Mouse (Mus musculus) urinary bladder, postnatal 25 days (tissue): Measurements from ENCODE around the gene Poc1a.

Experiments used
- DNase-seq: peaks from one replicate; pipeline ENCODE4 v3.0.0; 2022; ENCODE audit warnings: low spot score

Gene Poc1a

DNA sequence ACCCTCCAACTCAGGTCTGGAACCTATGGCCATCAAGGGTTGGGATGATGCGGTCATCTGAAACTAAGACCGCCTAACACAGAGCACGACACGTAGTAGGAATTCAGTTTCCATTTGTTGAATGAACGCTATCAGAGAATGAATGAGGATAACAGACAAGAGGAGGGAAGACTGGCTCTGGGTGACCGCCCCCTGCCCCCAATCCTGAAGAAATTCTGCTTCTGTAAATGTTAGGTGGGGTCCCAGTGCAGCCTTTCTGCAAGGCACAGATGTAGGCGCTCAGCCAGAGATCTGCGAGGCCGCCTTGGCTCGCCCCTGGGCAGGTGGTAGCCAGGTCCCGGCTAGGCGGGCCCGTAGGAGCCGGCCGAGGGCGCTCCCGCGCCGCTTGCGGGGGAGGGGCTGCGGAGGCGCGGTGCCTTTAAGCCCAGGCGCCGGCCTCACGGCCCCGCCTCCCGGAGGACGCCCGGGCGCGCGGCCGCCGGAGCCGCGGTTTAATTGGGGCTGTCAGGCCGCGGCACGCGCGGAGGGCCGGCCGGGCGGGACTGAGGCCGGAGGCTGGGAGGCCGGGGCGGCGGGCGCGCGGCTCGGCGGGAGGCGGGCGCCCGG lies 87.4 kb downstream of the Poc1a start, which contains the start of gene Dusp7:
Gene Dusp7 (plus strand): TSS at position 521 of the 606 bp plus-strand sequence.
- peak; percentile 84 for DNase-seq

DNA sequence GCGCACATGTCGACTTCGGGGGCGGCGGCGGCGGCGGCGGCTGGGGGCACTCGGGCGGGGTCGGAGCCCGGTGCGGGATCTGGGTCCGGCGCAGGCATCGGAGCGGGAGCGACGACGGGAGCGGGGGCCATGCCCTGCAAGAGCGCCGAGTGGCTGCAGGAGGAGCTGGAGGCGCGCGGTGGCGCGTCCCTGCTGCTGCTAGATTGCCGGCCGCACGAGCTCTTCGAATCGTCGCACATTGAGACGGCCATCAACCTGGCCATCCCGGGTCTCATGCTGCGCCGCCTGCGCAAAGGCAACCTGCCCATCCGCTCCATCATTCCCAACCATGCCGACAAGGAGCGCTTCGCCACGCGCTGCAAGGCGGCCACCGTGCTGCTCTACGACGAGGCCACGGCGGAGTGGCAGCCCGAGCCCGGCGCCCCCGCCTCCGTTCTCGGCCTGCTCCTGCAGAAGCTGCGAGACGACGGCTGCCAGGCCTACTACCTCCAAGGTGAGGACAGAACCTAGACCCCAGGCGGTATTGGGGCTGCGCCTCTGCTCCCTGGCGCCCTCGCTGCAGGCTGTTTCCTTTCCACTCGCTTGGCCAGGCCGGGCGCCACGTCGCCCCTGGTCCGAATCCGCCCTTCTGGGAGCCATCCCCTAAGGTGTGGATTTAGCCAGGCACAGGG lies 88.1 kb downstream of the Poc1a start:
- DNase-seq = peak; percentile 49

DNA sequence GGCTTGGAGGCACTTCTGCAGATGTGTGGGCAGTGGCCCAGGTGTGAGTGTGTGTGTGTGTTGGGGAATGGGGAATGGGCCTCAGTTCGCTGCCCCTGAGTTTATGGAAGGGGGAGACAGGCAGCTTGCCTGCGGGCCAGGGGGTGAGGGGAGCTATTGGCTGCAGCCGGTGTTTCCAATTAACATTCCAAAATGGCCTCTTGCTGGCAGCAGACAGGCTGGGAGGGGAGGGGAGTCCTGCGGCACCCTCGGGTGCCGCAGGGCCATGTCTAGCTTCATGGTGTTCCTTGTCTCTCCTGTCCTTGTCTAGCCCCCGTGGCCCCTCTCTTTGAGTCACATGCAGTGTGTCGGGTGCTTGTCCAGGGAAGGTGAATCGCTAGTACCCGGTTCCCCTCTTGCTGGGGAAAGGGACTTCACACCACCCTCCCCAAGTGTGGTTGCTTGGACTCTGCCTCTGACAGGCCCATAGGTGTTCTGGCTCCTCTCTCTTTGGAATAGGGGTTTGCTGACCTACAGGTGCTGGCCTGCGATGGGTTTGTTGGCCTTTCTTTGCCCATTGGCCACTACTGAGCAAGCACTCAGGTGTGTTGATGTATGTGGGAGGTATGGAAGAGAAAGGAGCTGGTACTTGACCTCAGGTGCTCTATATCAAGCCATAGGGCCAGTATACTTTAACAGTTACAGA lies 89.1 kb downstream of the Poc1a start:
- DNase-seq = no peak

DNA sequence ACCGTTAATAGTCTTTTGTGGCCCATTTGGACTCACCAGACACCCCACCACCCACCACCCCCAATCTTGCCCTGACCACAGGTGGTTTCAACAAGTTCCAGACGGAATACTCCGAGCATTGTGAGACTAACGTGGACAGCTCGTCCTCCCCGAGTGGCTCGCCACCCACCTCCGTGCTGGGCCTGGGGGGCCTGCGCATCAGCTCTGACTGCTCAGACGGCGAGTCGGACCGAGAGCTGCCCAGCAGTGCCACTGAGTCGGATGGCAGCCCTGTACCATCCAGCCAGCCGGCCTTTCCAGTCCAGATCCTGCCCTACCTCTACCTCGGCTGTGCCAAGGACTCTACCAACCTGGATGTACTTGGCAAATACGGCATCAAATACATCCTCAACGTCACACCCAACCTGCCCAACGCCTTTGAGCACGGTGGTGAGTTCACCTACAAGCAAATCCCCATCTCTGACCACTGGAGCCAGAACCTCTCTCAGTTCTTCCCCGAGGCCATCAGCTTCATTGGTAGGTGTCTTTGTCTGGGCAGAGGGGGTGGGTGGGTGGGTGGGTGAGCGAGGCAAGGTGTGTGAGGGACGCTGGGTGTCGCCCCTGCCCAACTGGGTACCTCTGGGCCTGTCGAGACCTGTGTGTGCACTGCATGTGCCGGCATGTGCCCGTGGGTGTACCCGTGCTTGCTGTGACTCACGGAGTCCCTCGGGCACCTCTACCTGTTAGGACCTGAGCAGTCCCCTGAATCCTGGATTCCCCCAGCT lies 89.9 kb downstream of the Poc1a start:
- peak; percentile 64 for DNase-seq

- no peak for DNase-seq
Measured at GRCm38 (mm10) chr9:106371384-106371671, 90.5 kb downstream of the Poc1a start.

DNA sequence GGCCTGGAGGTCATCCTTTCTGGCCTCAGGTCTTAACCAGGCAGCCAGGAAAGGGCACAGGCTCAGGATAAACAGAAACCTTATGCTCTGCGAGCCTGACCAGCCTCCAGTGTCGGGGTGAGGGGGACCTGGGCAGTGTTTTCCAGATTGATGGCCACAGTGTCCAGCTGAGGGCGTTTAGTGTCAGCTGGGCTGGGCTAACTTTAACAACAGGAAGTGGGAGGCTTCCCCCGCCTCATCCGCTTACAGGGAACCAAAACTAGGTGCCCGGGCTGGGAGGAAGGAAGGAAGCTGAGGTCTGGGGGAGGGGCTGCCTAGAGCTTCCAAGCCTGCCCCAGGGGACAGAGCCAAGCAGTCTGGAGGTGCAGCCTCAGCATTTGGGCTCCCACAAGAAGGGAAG lies 90.9 kb downstream of the Poc1a start:
- no peak for DNase-seq

GRCm38 (mm10) chr9:106372431-106373412 lies 91.9 kb downstream of the Poc1a start:
- DNase-seq = no peak

DNA sequence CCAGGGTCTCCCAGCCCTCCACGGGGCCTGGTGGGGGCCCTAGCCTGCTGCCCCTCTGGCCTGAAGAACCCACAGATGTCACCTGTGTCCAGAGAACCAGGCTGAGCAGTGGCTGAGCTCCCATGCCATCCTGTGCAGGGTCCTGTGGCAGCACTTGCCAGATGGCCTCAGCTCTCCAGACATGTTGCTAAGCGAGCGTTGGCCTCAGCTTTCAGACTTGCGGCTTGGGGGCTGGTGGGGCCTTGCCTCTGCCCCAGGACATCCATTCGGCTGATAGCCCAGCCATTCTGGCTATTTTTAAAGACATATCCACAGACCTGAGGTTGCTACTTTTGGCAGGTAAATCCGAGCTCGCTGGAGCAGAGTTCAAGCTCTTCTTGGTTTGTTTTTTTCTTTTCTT lies 93.1 kb downstream of the Poc1a start:
- DNase-seq = no peak

GRCm38 (mm10) chr9:106377247-106377646 lies 96.4 kb downstream of the Poc1a start:
- no peak for DNase-seq

DNA sequence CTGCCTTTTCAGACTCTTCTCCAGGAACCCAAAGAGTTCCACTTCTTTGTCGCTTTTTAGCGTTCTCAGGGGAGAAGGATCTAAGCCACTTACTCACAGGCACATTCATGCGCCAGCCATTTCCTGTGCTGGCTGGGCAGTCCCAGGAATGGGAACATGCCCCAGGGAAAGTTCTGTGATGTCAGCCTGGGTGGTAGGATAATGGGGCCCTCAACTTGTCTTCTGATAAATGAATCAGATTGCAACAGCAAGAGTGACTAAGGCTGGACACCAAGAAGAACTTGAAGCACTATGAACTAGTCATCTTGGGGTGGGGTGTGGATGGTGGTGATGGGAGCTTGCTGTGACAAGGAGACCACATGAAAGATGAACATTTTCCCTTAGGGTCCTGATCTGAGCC lies 97.2 kb downstream of the Poc1a start:
- no peak for DNase-seq

GRCm38 (mm10) chr9:106378753-106379152 lies 97.9 kb downstream of the Poc1a start:
- DNase-seq = no peak

DNA sequence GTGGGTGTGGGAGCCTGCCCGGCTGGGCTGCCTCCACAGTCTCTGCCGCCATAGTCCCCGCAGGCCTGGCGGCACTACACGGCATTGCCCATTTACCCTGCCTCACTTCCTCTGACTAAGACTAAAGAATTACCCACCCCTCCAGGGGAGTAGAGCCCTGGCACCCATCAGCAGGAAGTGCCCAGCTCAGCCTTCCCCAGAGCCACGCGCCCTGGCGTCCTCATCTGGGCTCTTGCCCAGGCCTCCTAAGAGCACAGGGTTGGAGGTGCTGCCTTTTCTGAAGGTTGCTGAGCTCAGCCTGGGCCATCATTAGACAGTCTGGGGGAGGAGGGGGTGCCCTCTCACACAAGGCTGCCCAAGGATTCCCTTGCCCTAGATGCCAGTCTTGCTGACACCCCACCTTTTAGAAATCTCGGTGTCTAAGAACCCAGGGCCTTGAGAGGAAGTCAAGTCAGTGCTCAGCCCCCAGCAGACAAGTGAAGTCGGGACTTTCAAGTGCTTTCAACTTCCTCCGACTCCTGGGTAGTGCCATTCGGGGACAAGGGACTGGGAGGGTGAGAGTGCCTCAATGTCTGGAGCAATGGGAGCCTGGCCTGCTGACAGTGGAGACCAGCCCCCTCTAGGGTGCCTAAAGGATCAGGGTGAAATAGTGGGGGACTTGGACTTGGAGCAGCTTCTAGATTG lies 105.5 kb downstream of the Poc1a start:
- DNase-seq = no peak

DNA sequence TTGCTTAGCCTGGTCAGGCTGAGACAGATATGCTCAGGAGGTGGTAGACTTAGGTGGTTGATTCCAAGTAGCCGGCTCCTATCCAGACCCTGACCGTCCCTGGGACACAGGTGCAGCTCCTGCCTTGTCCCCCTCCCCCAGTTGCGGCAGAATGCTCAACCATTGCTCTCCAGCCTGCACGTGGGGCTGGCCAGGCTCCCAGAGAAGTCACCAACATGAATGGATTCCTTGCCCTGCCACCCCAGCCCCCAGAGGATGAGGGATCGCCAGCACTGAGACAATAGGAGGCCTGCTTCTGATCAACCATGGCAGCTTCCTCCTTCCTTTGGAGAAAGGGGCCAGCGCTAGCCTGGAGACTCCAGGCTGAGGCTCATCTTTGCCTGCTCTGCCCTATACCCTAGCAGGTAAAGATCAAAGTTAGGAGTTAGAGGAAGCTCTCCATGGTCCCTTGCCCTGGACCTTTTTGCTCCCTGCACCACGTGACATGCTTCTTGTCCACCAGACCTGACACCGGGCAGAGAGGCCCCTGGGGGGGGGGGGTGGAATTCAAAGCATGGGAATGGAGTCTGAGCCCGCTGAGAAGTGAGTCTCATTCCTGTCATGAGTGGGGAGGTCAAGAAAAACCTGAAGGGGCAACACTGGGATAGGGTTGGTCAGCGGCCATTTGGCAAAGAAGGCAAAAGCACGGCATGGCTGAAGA lies 112.1 kb downstream of the Poc1a start:
- DNase-seq = no peak

DNA sequence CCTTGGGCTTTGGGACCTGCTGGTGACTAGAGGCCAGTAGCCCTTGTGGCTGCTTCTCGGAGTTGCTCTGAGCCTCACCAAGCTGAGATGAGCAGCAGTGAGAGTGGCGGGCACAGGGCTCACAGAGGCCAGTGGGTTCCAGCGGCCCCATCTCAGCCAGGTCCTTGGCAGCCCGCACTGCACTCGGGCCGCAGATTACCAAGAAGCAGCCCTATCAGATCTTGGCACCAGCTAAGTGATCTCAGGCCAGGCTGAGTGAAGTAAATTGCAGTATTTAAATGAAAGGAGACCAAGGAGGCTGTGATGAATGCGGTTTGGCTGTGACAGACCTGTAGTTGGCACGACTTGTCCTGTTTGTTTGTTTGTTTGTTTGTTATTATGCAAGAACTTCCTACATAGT lies 112.7 kb downstream of the Poc1a start:
- DNase-seq = no peak

GRCm38 (mm10) chr9:106394649-106395602 lies 114.1 kb downstream of the Poc1a start:
- DNase-seq = no peak

DNA sequence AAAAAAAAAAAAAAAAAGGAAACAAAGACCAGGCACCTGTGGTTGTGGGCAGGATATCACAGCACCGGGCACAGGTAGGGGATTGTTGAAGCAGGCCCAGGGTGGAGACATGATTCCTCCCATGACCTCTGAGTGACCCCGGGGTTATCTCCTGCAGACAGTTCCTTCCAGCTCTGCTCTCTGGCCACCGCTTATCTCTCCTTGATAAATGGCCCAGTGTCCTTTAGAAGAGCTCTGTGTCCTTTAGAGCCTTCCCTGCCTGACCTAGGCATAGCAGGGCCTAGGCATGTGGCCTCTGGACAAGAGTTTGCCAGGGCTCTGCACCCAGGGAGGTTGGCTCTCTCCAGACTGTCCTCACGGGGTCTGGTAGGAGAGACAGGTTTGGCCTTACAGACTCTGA lies 116.9 kb downstream of the Poc1a start:
- no peak for DNase-seq

- no peak for DNase-seq
Measured at GRCm38 (mm10) chr9:106398667-106399311, 117.9 kb downstream of the Poc1a start.

- no peak for DNase-seq
Measured at GRCm38 (mm10) chr9:106399808-106400207, 118.9 kb downstream of the Poc1a start.
